Mouse (Mus musculus): ENCODE results near the gene Rfxap. TPM values are rescaled to one million over a fixed set of nuclear protein-coding genes. Genes with fewer than 3 reads are reported as not detected.
"Not testable (repeated sequence)": the region's sequence is repeated elsewhere in the genome, so short reads cannot be mapped to it uniquely, and the experiment has no call there.

The Rfxap gene
- polyA plus RNA-seq, 1 experiment from 2014 or later = 33.9 TPM

GRCm38 (mm10) chr3:54795379-54795778, 12.2 kb downstream of the Rfxap start:
- no peak overlapping the region for H3K4me2 ChIP-seq (replicated peaks)
- H3K4me1 ChIP-seq (replicated peaks) = no peaks in the 10 kb centered on the region
- H3K27me3 ChIP-seq (replicated peaks) = no peaks in the 10 kb centered on the region
- H3K9ac ChIP-seq = no peak overlapping the region
- H3K9me3 ChIP-seq = no peaks in the 10 kb centered on the region
- 91% methylated on average over 5 of the region's 5 CpGs for WGBS
- ATAC-seq = no peak
- 0 out of 2 replicates have a peak, but pooled peaks cover 2% of the 10 kb centered on the region for H3K36me3 ChIP-seq
- H3K27ac ChIP-seq = no peak overlapping the region
- no peak overlapping the region for H3K4me3 ChIP-seq (replicated peaks)

- 0 out of 2 replicates have a peak, but pooled peaks cover 5% of the 10 kb centered on the region for H3K36me3 ChIP-seq
- WGBS = 89% methylated on average over 6 of the region's 6 CpGs
- H3K9me3 ChIP-seq = no peaks in the 10 kb centered on the region
- no peak for ATAC-seq
- H3K9ac ChIP-seq = no peak overlapping the region
- H3K27me3 ChIP-seq (replicated peaks) = no peaks in the 10 kb centered on the region
- H3K27ac ChIP-seq = no peak overlapping the region
- no peak overlapping the region for H3K4me3 ChIP-seq (replicated peaks)
- no peak overlapping the region for H3K4me2 ChIP-seq (replicated peaks)
- H3K4me1 ChIP-seq (replicated peaks) = no peaks in the 10 kb centered on the region
Measured at GRCm38 (mm10) chr3:54793762-54794161, 13.8 kb downstream of the Rfxap start.

- Histone ChIP-seq H3K27me3 (replicated peaks) (no peaks in the 10 kb centered on the region), H3K9ac (no peak overlapping the region), H3K4me2 (replicated peaks) (no peak overlapping the region), H3K4me1 (replicated peaks) (no peaks in the 10 kb centered on the region), H3K36me3 (0 out of 2 replicates have a peak, but pooled peaks cover 5% of the 10 kb centered on the region), H3K4me3 (replicated peaks) (no peak overlapping the region), H3K27ac (no peak overlapping the region), H3K9me3 (no peaks in the 10 kb centered on the region)
- peak; percentile 68; the same call in 1 of the 2 replicates for ATAC-seq
- whole genome bisulfite sequencing = 67% methylated on average over 10 of the region's 10 CpGs
Measured at GRCm38 (mm10) chr3:54791822-54792677, 15.5 kb downstream of the Rfxap start.

- H3K4me1 ChIP-seq (replicated peaks) = no peaks in the 10 kb centered on the region
- H3K4me3 ChIP-seq (replicated peaks) = no peak overlapping the region
- H3K36me3 ChIP-seq = 0 out of 2 replicates have a peak, but pooled peaks cover 5% of the 10 kb centered on the region
- H3K27ac ChIP-seq = no peak overlapping the region
- H3K4me2 ChIP-seq (replicated peaks) = no peak overlapping the region
- 55% methylated on average over 2 of the region's 2 CpGs for WGBS
- H3K9ac ChIP-seq = no peak overlapping the region
- no peaks in the 10 kb centered on the region for H3K9me3 ChIP-seq
- no peak for ATAC-seq
- H3K27me3 ChIP-seq (replicated peaks) = no peaks in the 10 kb centered on the region
Measured at GRCm38 (mm10) chr3:54790601-54791000, 17.0 kb downstream of the Rfxap start.

- no peaks in the 10 kb centered on the region for H3K27me3 ChIP-seq (replicated peaks)
- no peak overlapping the region for H3K4me3 ChIP-seq (replicated peaks)
- no peaks in the 10 kb centered on the region for H3K9me3 ChIP-seq
- WGBS = 66% methylated on average over 7 of the region's 7 CpGs
- no peak overlapping the region for H3K27ac ChIP-seq
- H3K4me1 ChIP-seq (replicated peaks) = 0 out of 2 replicates have a peak, but pooled peaks cover 2% of the 10 kb centered on the region
- H3K9ac ChIP-seq = no peak overlapping the region
- no peak overlapping the region for H3K4me2 ChIP-seq (replicated peaks)
- no peak for ATAC-seq
- H3K36me3 ChIP-seq = no peaks in the 10 kb centered on the region
Measured at GRCm38 (mm10) chr3:54775989-54776631, 31.5 kb downstream of the Rfxap start.

- no peak overlapping the region for H3K9ac ChIP-seq
Measured at GRCm38 (mm10) chr3:54773613-54774012, 34.0 kb downstream of the Rfxap start.

GRCm38 (mm10) chr3:54769349-54770275, 38.0 kb downstream of the Rfxap start:
- Histone ChIP-seq H3K27ac (no peak overlapping the region), H3K27me3 (replicated peaks) (no peaks in the 10 kb centered on the region), H3K36me3 (no peaks in the 10 kb centered on the region), H3K9ac (no peak overlapping the region), H3K4me3 (replicated peaks) (no peak overlapping the region), H3K4me2 (replicated peaks) (no peak overlapping the region), H3K9me3 (no peaks in the 10 kb centered on the region), H3K4me1 (replicated peaks) (no peaks in the 10 kb centered on the region)
- no peak for ATAC-seq
- WGBS = 68% methylated on average over 17 of the region's 17 CpGs

More at GRCm38 (mm10) chr3:54773613-54774012, 34.0 kb downstream of the Rfxap start:
- WGBS = 85% methylated on average over 6 of the region's 6 CpGs
- ATAC-seq = no peak
- H3K4me2 ChIP-seq (replicated peaks) = no peak overlapping the region
- H3K9me3 ChIP-seq = no peaks in the 10 kb centered on the region
- H3K4me1 ChIP-seq (replicated peaks) = 0 out of 2 replicates have a peak, but pooled peaks cover 2% of the 10 kb centered on the region
- no peaks in the 10 kb centered on the region for H3K36me3 ChIP-seq
- H3K27ac ChIP-seq = no peak overlapping the region
- no peak overlapping the region for H3K4me3 ChIP-seq (replicated peaks)
- no peaks in the 10 kb centered on the region for H3K27me3 ChIP-seq (replicated peaks)

- no peak for ATAC-seq
- Histone ChIP-seq H3K36me3 (no peaks in the 10 kb centered on the region), H3K9ac (no peak overlapping the region), H3K27ac (no peak overlapping the region), H3K27me3 (replicated peaks) (no peaks in the 10 kb centered on the region), H3K4me2 (replicated peaks) (no peak overlapping the region), H3K4me3 (replicated peaks) (no peak overlapping the region), H3K9me3 (no peaks in the 10 kb centered on the region), H3K4me1 (replicated peaks) (no peaks in the 10 kb centered on the region)
- 80% methylated on average over 8 of the region's 8 CpGs for WGBS
Measured at GRCm38 (mm10) chr3:54768592-54768991, 39.0 kb downstream of the Rfxap start.

- no peaks in the 10 kb centered on the region for H3K27me3 ChIP-seq (replicated peaks)
- no peak overlapping the region for H3K4me3 ChIP-seq (replicated peaks)
- peak overlapping the region; percentile 33; the same call in 1 of the 2 replicates for H3K4me2 ChIP-seq (replicated peaks)
- no peaks in the 10 kb centered on the region for H3K36me3 ChIP-seq
- H3K27ac ChIP-seq = peak overlapping the region; percentile 48
- no peak for ATAC-seq
- WGBS = 55% methylated on average over 5 of the region's 5 CpGs
- no peak overlapping the region for H3K9ac ChIP-seq
- no peaks in the 10 kb centered on the region for H3K9me3 ChIP-seq
- H3K4me1 ChIP-seq (replicated peaks) = no peaks in the 10 kb centered on the region
Measured at GRCm38 (mm10) chr3:54766811-54767210, 40.8 kb downstream of the Rfxap start.

GRCm38 (mm10) chr3:54766034-54766433, 41.6 kb downstream of the Rfxap start:
- no peaks in the 10 kb centered on the region for H3K27me3 ChIP-seq (replicated peaks)
- peak overlapping the region; percentile 40; the same call in 1 of the 2 replicates for H3K27ac ChIP-seq
- H3K36me3 ChIP-seq = no peaks in the 10 kb centered on the region
- ATAC-seq = peak; percentile 28; the same call in 1 of the 2 replicates
- WGBS = 48% methylated on average over 14 of the region's 14 CpGs
- H3K4me2 ChIP-seq (replicated peaks) = no peak overlapping the region
- H3K4me3 ChIP-seq (replicated peaks) = no peak overlapping the region
- no peaks in the 10 kb centered on the region for H3K9me3 ChIP-seq
- H3K4me1 ChIP-seq (replicated peaks) = no peaks in the 10 kb centered on the region
- H3K9ac ChIP-seq = no peak overlapping the region

GRCm38 (mm10) chr3:54765521-54765920, 42.1 kb downstream of the Rfxap start:
- not testable (repeated sequence) for H3K4me3 ChIP-seq (replicated peaks); H3K36me3 ChIP-seq; H3K4me2 ChIP-seq (replicated peaks); ATAC-seq; H3K27me3 ChIP-seq (replicated peaks); H3K9ac ChIP-seq; H3K9me3 ChIP-seq; H3K4me1 ChIP-seq (replicated peaks)
- H3K27ac ChIP-seq = 0 out of 2 replicates have a peak overlapping the region, but pooled peaks have one; percentile 48
- 85% methylated on average over 6 of the region's 6 CpGs for WGBS
